Comparison of ENCODE assay signal across 25 mouse cellular contexts in the genomic region with DNA sequence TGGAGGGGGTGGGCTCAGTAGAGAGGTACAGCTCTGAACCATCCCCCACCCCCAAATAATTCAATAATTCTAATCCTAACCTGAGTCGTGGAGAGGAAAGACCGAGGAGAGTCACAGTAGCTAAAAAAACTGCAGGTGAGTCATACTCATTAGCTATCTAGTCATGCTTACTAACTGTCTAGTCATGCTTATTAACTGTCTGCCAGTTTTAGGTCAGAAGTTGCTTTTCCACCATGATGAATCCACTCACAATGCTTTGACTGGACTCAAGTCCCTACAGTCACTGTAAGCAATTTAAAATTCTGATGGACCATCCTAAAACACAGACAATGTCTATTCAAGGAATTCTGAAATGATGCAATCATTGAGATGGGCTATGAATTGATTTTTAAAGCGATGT.
A peak's percentile ranks its signal among the peaks of the same experiment; 100 is the strongest.
DNase-seq lines count a peak whose midpoint lies in the region; ATAC-seq and TF ChIP-seq lines count a peak whose summit lies in the region.
"Had no signal": no experiment of that assay in that cellular context is flagged by ENCODE, and none has a peak within 500 bp of the region (broad histone marks: within the 10 kb centered on the region; RNA-seq: fewer than 3 reads in every experiment).

No protein-coding gene starts in this region.

- H3K36me3 ChIP-seq in forebrain, embryonic 13.5 days (ENCODE audit: poor library complexity, severe bottlenecking), result no peaks in the 10 kb centered on the region
- H3K36me3 ChIP-seq: embryonic facial prominence, embryonic 10.5 days; embryonic facial prominence, embryonic 12.5 days; forebrain, embryonic 10.5 days; forebrain, embryonic 12.5 days; forebrain, embryonic 15.5 days; G1E had no signal

- H3K4me2 ChIP-seq in forebrain, embryonic 13.5 days, result no peak overlapping the region
- H3K4me2 ChIP-seq: embryonic facial prominence, embryonic 12.5 days; forebrain, embryonic 12.5 days; forebrain, embryonic 15.5 days had no signal

- no peak overlapping the region for H3K9ac ChIP-seq in forebrain, embryonic 13.5 days
- H3K9ac ChIP-seq: embryonic facial prominence, embryonic 12.5 days; forebrain, embryonic 12.5 days; forebrain, embryonic 15.5 days; forebrain, postnatal 0 days had no signal

- H3K9me3 ChIP-seq in forebrain, embryonic 13.5 days (replicated peaks), result no peaks in the 10 kb centered on the region
- H3K9me3 ChIP-seq: embryonic facial prominence, embryonic 10.5 days; embryonic facial prominence, embryonic 12.5 days; forebrain, embryonic 10.5 days; forebrain, embryonic 12.5 days; forebrain, embryonic 15.5 days had no signal

- DNase-seq in 3T3-L1 (ENCODE audit: low read depth, low spot score), result peak; percentile 40
- peak; percentile 17 for DNase-seq in MN1 (ENCODE audit: low spot score)
- peak; percentile 62 for DNase-seq in Patski (ENCODE audit: low read depth, low spot score)
- DNase-seq in spleen, adult 12 weeks (ENCODE audit: low spot score), result no peak
- DNase-seq in lung, postnatal 36 days, result no peak
- DNase-seq: adrenal gland, adult 2 months; adrenal gland, postnatal 10 days; adrenal gland, postnatal 25 days; cerebellum, adult 11-12 months; cerebellum, adult 2 months; cerebellum, adult 9-10 months; cerebellum, postnatal 10 days; cerebellum, postnatal 25 days; forebrain, postnatal 0 days had no signal

- TF ChIP-seq CTCF in Patski (IDR thresholded peaks at IDR 0.05), result no peak
- TF ChIP-seq CTCF in embryonic fibroblast, embryonic 13.5 days (IDR thresholded peaks at IDR 0.05; ENCODE audit: borderline replicate concordance, insufficient read depth, low read length), result no peak

- H3K4me1 ChIP-seq in embryonic fibroblast, embryonic 13.5 days (ENCODE audit: control insufficient read depth, insufficient read depth, low read length), result peaks cover 5% of the 10 kb centered on the region
- H3K4me1 ChIP-seq in forebrain, embryonic 13.5 days, result peaks cover 20% of the 10 kb centered on the region

- 88% methylated on average over 3 of the region's 3 CpGs for WGBS in forebrain, embryonic 13.5 days

- peak; percentile 51 for ATAC-seq in Patski
- no peak for ATAC-seq in forebrain, embryonic 13.5 days
- ATAC-seq: CD4-positive, CD25-positive, alpha-beta regulatory T cell, adult 4 months; forebrain, embryonic 15.5 days; forebrain, postnatal 0 days had no signal

- no peak for TF ChIP-seq POLR2A in embryonic fibroblast, embryonic 13.5 days (IDR thresholded peaks at IDR 0.05; ENCODE audit: low read depth, low read length)

- CTCF ChIA-PET in Patski (lab: Charles Lee), result interaction anchor here (1.0 kb wide), 1 partner anchor 10 kb away, joined by 3 read pairs; no protein-coding TSS in a partner anchor

- POLR2A ChIA-PET in Patski (lab: Charles Lee), result no interaction called here

- H3K27me3 ChIP-seq in Patski, result no peaks in the 10 kb centered on the region
- no peaks in the 10 kb centered on the region for H3K27me3 ChIP-seq in forebrain, embryonic 13.5 days
- H3K27me3 ChIP-seq: CH12.LX; embryonic facial prominence, embryonic 12.5 days; forebrain, embryonic 12.5 days; forebrain, embryonic 15.5 days had no signal

- H3K4me3 ChIP-seq in embryonic fibroblast, embryonic 13.5 days (ENCODE audit: insufficient read depth, low read length), result no peak overlapping the region
- no peak overlapping the region for H3K4me3 ChIP-seq in forebrain, embryonic 13.5 days
- H3K4me3 ChIP-seq: embryonic facial prominence, embryonic 10.5 days; embryonic facial prominence, embryonic 12.5 days; erythroblast, embryonic 14.5 days; forebrain, embryonic 10.5 days; forebrain, embryonic 12.5 days; forebrain, embryonic 15.5 days had no signal

- H3K27ac ChIP-seq in embryonic fibroblast, embryonic 13.5 days (ENCODE audit: insufficient read depth, low read length), result peak overlapping the region; percentile 40; the same call in 1 of the 2 replicates
- no peak overlapping the region for H3K27ac ChIP-seq in forebrain, embryonic 13.5 days
- H3K27ac ChIP-seq: embryonic facial prominence, embryonic 10.5 days; embryonic facial prominence, embryonic 12.5 days; forebrain, embryonic 10.5 days; forebrain, embryonic 12.5 days; forebrain, embryonic 15.5 days had no signal

- in situ Hi-C loops in Patski (cut with MboI; ENCODE audit: low pct_unique_long_range_greater_than_20kb), result no loop called here

Comparison
In these comparisons a context has a peak if more than half of its experiments do, and no peak if none do; other contexts are left out.
1. DNase-seq: peak in 3T3-L1 (single experiment), MN1 (single experiment) and Patski (single experiment); none in spleen, adult 12 weeks (single experiment) and lung, postnatal 36 days (single experiment).